ENCODE assay signal across 23 mouse cellular contexts in genomic region chr13:107389074-107389473, GRCm38 (mm10).
"Had no signal": no experiment of that assay in that cellular context is flagged by ENCODE, and none has a peak within 500 bp of the region (broad histone marks: within the 10 kb centered on the region; RNA-seq: fewer than 3 reads in every experiment).

No protein-coding gene starts in this region.

- H3K36me3 ChIP-seq: intestine, embryonic 15.5 days; kidney, embryonic 15.5 days; limb, embryonic 12.5 days; limb, embryonic 15.5 days; liver, embryonic 12.5 days; liver, embryonic 15.5 days; lung, embryonic 15.5 days; midbrain, embryonic 12.5 days; neural tube, embryonic 12.5 days; neural tube, embryonic 15.5 days; stomach, embryonic 15.5 days had no signal

- H3K4me2 ChIP-seq: intestine, embryonic 15.5 days; kidney, embryonic 15.5 days; limb, embryonic 12.5 days; limb, embryonic 15.5 days; liver, embryonic 12.5 days; liver, embryonic 15.5 days; lung, embryonic 15.5 days; midbrain, embryonic 12.5 days; neural tube, embryonic 12.5 days; neural tube, embryonic 15.5 days; stomach, embryonic 15.5 days had no signal

- ATAC-seq: intestine, embryonic 15.5 days; liver, embryonic 12.5 days; midbrain, embryonic 16.5 days had no signal

- H3K27ac ChIP-seq: intestine, embryonic 15.5 days; kidney, embryonic 15.5 days; left cerebral cortex, adult 2 months; limb, embryonic 12.5 days; limb, embryonic 15.5 days; liver, embryonic 12.5 days; liver, embryonic 15.5 days; lung, embryonic 15.5 days; midbrain, embryonic 12.5 days; neural tube, embryonic 12.5 days; neural tube, embryonic 15.5 days; stomach, embryonic 15.5 days had no signal

- H3K9ac ChIP-seq: intestine, embryonic 15.5 days; kidney, embryonic 15.5 days; limb, embryonic 12.5 days; limb, embryonic 15.5 days; liver, embryonic 12.5 days; liver, embryonic 15.5 days; lung, embryonic 15.5 days; midbrain, embryonic 12.5 days; neural tube, embryonic 12.5 days; neural tube, embryonic 15.5 days; stomach, embryonic 15.5 days had no signal

- H3K4me1 ChIP-seq: intestine, embryonic 15.5 days; kidney, embryonic 15.5 days; limb, embryonic 12.5 days; limb, embryonic 15.5 days; liver, embryonic 12.5 days; liver, embryonic 15.5 days; lung, embryonic 15.5 days; midbrain, embryonic 12.5 days; neural tube, embryonic 12.5 days; neural tube, embryonic 15.5 days; stomach, embryonic 15.5 days had no signal

- H3K4me3 ChIP-seq: intestine, embryonic 15.5 days; kidney, embryonic 15.5 days; left cerebral cortex, adult 2 months; limb, embryonic 12.5 days; limb, embryonic 15.5 days; liver, embryonic 12.5 days; liver, embryonic 15.5 days; lung, embryonic 15.5 days; midbrain, embryonic 12.5 days; neural tube, embryonic 12.5 days; neural tube, embryonic 15.5 days; stomach, embryonic 15.5 days had no signal

- H3K9me3 ChIP-seq: intestine, embryonic 15.5 days; kidney, embryonic 15.5 days; limb, embryonic 12.5 days; limb, embryonic 15.5 days; liver, embryonic 12.5 days; liver, embryonic 15.5 days; lung, embryonic 15.5 days; midbrain, embryonic 12.5 days; neural tube, embryonic 12.5 days; neural tube, embryonic 15.5 days; stomach, embryonic 15.5 days had no signal

- H3K27me3 ChIP-seq: intestine, embryonic 15.5 days; kidney, embryonic 15.5 days; limb, embryonic 12.5 days; limb, embryonic 15.5 days; liver, embryonic 12.5 days; liver, embryonic 15.5 days; lung, embryonic 15.5 days; midbrain, embryonic 12.5 days; neural tube, embryonic 12.5 days; neural tube, embryonic 15.5 days; stomach, embryonic 15.5 days had no signal

- DNase-seq: kidney, adult 11 months; kidney, adult 8-10 months; kidney, postnatal 10 days; kidney, postnatal 36 days; layer of hippocampus, postnatal 36 days; left cerebral cortex, postnatal 4 days; lung, adult 18-20 months; right cerebral cortex, adult 18-20 months; right cerebral cortex, postnatal 25 days; spleen, adult 18-20 months had no signal
